Mouse (Mus musculus) liver, embryonic 14.5 days (tissue): ENCODE data around the gene Kcnk10.

Source experiments
- CTCF ChIP-seq: IDR thresholded peaks from 2 replicates; pipeline ENCODE4 v1.5.1; 2016; ENCODE audit warnings: antibody characterized with exemption, low read depth, control low read depth
- EP300 ChIP-seq: IDR thresholded peaks from 2 replicates; pipeline ENCODE4 v1.6.1; 2016; ENCODE audit warnings: antibody characterized with exemption, low read depth

GRCm38 (mm10) chr12:98602114-98602513, 24.0 kb upstream of the Kcnk10 start:
- TF ChIP-seq CTCF (no peak), EP300 (no peak)
